Mouse (Mus musculus) gastrocnemius, adult 2 months (tissue): Measurements from ENCODE around the gene Il1r2. TPM values are rescaled to one million over a fixed set of nuclear protein-coding genes. Genes with fewer than 3 reads are reported as not detected.

Experiments
- DNase-seq: peaks from one replicate; pipeline ENCODE4 v3.0.0; 2022
- H3K27ac ChIP-seq: fragments of 200-600 bp; 2 replicates; pipeline ENCODE4 v1.8.1; 2022; ENCODE audit warnings: mild to moderate bottlenecking
- H3K4me3 ChIP-seq: fragments of 200-600 bp; 2 replicates; pipeline ENCODE4 v1.8.1; 2022; ENCODE audit warnings: mild to moderate bottlenecking, moderate library complexity
- CTCF ChIP-seq: fragments of 200-600 bp; IDR thresholded peaks from 2 replicates; pipeline ENCODE4 v1.8.1; 2022; ENCODE audit warnings: antibody characterized with exemption, mild to moderate bottlenecking, moderate library complexity
- intact Hi-C: fragments of 180-260 bp; cut with DNase I; formaldehyde crosslinking; loops from one replicate; pipeline ENCODE4 v1.15.1; 2025
- total RNA-seq, 2 experiments: library from RNA; stranded (reverse); gene quantifications; 2 replicates each; pipeline ENCODE4 v1.2.3; 2021

Il1r2 gene
- total RNA-seq, 2 experiments from 2014 or later = 0.99 TPM; not detected in 1

DNA sequence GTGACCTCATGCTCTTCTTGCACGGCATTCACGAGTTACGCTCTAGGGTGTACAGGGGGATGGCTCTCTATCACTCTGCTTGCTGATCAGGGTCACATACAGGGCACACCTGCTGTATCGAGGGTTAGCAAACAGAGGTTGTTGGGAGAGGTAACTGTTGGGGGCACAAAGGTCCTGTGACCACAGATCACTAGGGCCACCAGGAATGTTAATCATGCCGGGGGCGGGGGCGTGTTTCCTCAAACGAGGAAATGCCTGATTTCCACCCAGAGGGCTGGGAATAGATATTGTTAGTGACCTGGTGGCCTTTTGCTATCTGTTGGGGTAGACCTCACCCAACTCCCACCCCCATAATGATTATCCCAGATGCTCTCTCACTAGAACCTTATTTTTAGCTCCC lies 93.7 kb downstream of the Il1r2 start:
- Histone ChIP-seq H3K27ac (0 out of 2 replicates have a peak overlapping the region, but pooled peaks have one; percentile 8), H3K4me3 (no peak overlapping the region)
- peak; percentile 31 for DNase-seq
- TF ChIP-seq CTCF = no peak
- intact Hi-C loops = no loop called here

- DNase-seq = peak; percentile 40
Observed at GRCm38 (mm10) chr1:40171878-40172277, 98.0 kb downstream of the Il1r2 start.

DNA sequence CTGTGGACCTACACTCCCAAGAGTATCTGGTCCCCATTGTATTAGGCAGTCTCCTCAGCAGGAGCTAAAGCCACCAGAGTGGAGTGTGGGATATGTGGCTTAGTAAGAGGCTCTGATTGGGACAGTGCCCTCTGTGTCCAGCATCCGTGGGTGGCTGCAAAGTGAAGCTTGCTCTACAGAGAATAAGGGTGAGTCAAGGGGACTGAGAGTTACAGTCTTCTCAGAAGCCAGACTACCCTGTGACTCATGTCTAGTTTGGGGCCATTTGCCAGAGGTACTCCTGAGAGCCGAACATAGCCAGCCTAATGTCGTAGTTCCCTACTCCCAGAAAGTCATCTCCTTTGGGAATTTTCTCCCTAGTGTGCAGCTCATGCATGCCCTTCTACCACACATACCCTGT lies 100.3 kb downstream of the Il1r2 start:
- intact Hi-C loops = no loop called here
- no peak overlapping the region for H3K27ac ChIP-seq
- peak; percentile 29 for DNase-seq

More at GRCm38 (mm10) chr1:40171878-40172277, 98.0 kb downstream of the Il1r2 start:
- Histone ChIP-seq H3K4me3 (no peak overlapping the region), H3K27ac (no peak overlapping the region)
- no peak for TF ChIP-seq CTCF
- intact Hi-C loops = no loop called here

More for the DNA sequence above, 100.3 kb downstream of the Il1r2 start:
- H3K4me3 ChIP-seq = no peak overlapping the region
- TF ChIP-seq CTCF = no peak

Other genes starting within 250 kb of the Il1r2 start
- gene Map4k4, start 173.2 kb upstream of the Il1r2 start, total RNA-seq = 10 to 100 TPM; 23.2 to 28.3 TPM
- 1 to 10 TPM; 3.0 to 3.4 TPM for gene Il1r1, start 151.0 kb downstream of the Il1r2 start, total RNA-seq